Mouse (Mus musculus): ENCODE data around the gene Aig1. TPM values are rescaled to one million over a fixed set of nuclear protein-coding genes. Genes with fewer than 3 reads are reported as not detected.

Gene Aig1
- polyA plus RNA-seq, 1 experiment = 70.7 TPM

GRCm38 (mm10) chr10:13682565-13682964, 186.2 kb downstream of the Aig1 start:
- H3K4me3 ChIP-seq (ENCODE audit: low read depth, low read length) = no peak overlapping the region
- no peaks in the 10 kb centered on the region for H3K4me1 ChIP-seq (ENCODE audit: control insufficient read depth, insufficient read depth, insufficient read length, low read length)
- H3K27me3 ChIP-seq (ENCODE audit: control insufficient read depth, insufficient read depth, low read length) = no peaks in the 10 kb centered on the region
- TF ChIP-seq POLR2A (IDR thresholded peaks at IDR 0.05; ENCODE audit: low read depth, low read length) (no peak), CTCF (IDR thresholded peaks at IDR 0.05; ENCODE audit: extremely low read depth, insufficient read length, insufficient replicate concordance, low read depth, low read length) (peak; percentile 16; the same call in 1 of the 2 replicates)
- H3K36me3 ChIP-seq (ENCODE audit: control insufficient read depth, insufficient read depth, low read length) = 0 out of 2 replicates have a peak, but pooled peaks cover 2% of the 10 kb centered on the region
- no peak overlapping the region for H3K27ac ChIP-seq (ENCODE audit: insufficient read depth, low read depth, low read length)
- WGBS = 81% methylated on average over 3 of the region's 3 CpGs

DNA sequence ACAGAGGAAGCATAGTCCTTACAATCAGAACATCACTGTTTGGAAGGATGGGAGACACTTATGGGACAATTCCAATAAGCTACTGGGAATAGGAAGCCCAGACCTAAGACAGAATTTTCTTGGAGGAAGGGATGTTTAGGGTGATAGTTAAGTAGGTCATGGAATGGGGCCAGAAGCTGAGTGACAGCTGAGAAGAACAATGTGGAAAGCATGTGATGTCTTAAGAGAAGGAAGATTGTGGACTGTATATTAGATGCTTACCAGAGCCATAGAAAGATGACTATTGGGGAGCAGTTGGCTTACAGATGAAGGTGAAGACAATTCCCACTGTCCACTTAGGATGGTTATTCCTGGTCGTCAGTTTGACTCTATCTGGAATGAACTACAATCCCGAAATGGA, 191.3 kb downstream of the Aig1 start:
- WGBS = 84% methylated on average over 2 of the region's 2 CpGs
- H3K27ac ChIP-seq (ENCODE audit: insufficient read depth, low read depth, low read length) = no peak overlapping the region
- H3K4me3 ChIP-seq (ENCODE audit: low read depth, low read length) = no peak overlapping the region
- H3K4me1 ChIP-seq (ENCODE audit: control insufficient read depth, insufficient read depth, insufficient read length, low read length) = no peaks in the 10 kb centered on the region
- H3K36me3 ChIP-seq (ENCODE audit: control insufficient read depth, insufficient read depth, low read length) = no peaks in the 10 kb centered on the region
- no peak for TF ChIP-seq CTCF (IDR thresholded peaks at IDR 0.05; ENCODE audit: extremely low read depth, insufficient read length, insufficient replicate concordance, low read depth, low read length)
- no peak for TF ChIP-seq POLR2A (IDR thresholded peaks at IDR 0.05; ENCODE audit: low read depth, low read length)
- no peaks in the 10 kb centered on the region for H3K27me3 ChIP-seq (ENCODE audit: control insufficient read depth, insufficient read depth, low read length)

DNA sequence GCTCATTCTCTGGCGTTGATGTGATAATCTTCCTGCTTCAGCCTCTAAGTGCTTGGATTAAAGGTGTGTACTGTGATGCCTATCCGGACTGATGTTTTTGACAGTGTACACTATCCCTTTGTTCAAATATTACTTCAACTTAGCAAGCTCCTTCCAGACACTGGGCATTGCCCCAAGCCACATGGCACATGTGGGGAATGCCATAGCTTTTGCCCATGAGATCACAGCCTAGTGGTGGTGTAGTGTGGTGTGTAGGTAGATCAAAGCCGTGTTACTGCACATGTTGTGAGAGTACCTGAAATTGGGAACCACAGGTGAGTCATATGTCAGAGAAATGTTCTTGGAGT, 193.8 kb downstream of the Aig1 start:
- TF ChIP-seq CTCF (IDR thresholded peaks at IDR 0.05; ENCODE audit: extremely low read depth, insufficient read length, insufficient replicate concordance, low read depth, low read length) (no peak), POLR2A (IDR thresholded peaks at IDR 0.05; ENCODE audit: low read depth, low read length) (no peak)
- no peaks in the 10 kb centered on the region for H3K36me3 ChIP-seq (ENCODE audit: control insufficient read depth, insufficient read depth, low read length)
- H3K4me3 ChIP-seq (ENCODE audit: low read depth, low read length) = no peak overlapping the region
- WGBS = 89% methylated on average over 3 of the region's 3 CpGs
- H3K4me1 ChIP-seq (ENCODE audit: control insufficient read depth, insufficient read depth, insufficient read length, low read length) = no peaks in the 10 kb centered on the region
- H3K27me3 ChIP-seq (ENCODE audit: control insufficient read depth, insufficient read depth, low read length) = no peaks in the 10 kb centered on the region
- no peak overlapping the region for H3K27ac ChIP-seq (ENCODE audit: insufficient read depth, low read depth, low read length)

- H3K27ac ChIP-seq (ENCODE audit: insufficient read depth, low read depth, low read length) = no peak overlapping the region
- no peaks in the 10 kb centered on the region for H3K4me1 ChIP-seq (ENCODE audit: control insufficient read depth, insufficient read depth, insufficient read length, low read length)
- no peaks in the 10 kb centered on the region for H3K36me3 ChIP-seq (ENCODE audit: control insufficient read depth, insufficient read depth, low read length)
- H3K27me3 ChIP-seq (ENCODE audit: control insufficient read depth, insufficient read depth, low read length) = no peaks in the 10 kb centered on the region
- TF ChIP-seq CTCF (IDR thresholded peaks at IDR 0.05; ENCODE audit: extremely low read depth, insufficient read length, insufficient replicate concordance, low read depth, low read length) (no peak), POLR2A (IDR thresholded peaks at IDR 0.05; ENCODE audit: low read depth, low read length) (no peak)
- 87% methylated on average over 7 of the region's 7 CpGs for WGBS
- no peak overlapping the region for H3K4me3 ChIP-seq (ENCODE audit: low read depth, low read length)
These were observed 194.3 kb downstream of the Aig1 start for GRCm38 (mm10) chr10:13674304-13675032.

DNA sequence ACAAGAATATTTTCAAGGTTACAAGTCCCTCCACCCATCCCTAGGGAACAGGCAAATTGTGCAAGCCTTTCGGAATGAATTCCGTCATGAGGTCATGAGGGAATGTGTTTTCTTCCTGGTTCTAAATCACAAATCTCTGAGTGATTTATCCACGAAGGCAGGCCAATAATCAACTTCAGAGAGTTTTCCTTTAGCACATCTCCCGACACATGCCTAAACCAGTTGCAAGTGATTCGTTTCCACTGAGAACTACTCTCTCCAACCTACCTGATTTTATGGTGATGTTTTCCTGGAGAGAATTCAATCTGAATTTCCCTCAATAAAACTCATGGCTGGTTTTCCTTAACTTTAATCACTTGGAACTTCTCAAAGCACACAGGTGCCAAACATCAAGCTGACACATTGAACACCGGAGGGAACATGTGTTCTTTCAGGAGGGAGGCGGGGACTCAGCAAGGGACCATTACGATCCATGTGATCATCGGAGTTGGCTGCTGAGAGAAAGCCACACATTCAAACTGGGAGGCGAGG, 201.5 kb downstream of the Aig1 start:
- TF ChIP-seq CTCF (IDR thresholded peaks at IDR 0.05; ENCODE audit: extremely low read depth, insufficient read length, insufficient replicate concordance, low read depth, low read length) = no peak
- no peak for TF ChIP-seq POLR2A (IDR thresholded peaks at IDR 0.05; ENCODE audit: low read depth, low read length)
- WGBS = 80% methylated on average over 10 of the region's 10 CpGs
- H3K27ac ChIP-seq (ENCODE audit: insufficient read depth, low read depth, low read length) = no peak overlapping the region
- H3K4me3 ChIP-seq (ENCODE audit: low read depth, low read length) = no peak overlapping the region
- no peaks in the 10 kb centered on the region for H3K36me3 ChIP-seq (ENCODE audit: control insufficient read depth, insufficient read depth, low read length)
- H3K4me1 ChIP-seq (ENCODE audit: control insufficient read depth, insufficient read depth, insufficient read length, low read length) = no peaks in the 10 kb centered on the region
- H3K27me3 ChIP-seq (ENCODE audit: control insufficient read depth, insufficient read depth, low read length) = no peaks in the 10 kb centered on the region

DNA sequence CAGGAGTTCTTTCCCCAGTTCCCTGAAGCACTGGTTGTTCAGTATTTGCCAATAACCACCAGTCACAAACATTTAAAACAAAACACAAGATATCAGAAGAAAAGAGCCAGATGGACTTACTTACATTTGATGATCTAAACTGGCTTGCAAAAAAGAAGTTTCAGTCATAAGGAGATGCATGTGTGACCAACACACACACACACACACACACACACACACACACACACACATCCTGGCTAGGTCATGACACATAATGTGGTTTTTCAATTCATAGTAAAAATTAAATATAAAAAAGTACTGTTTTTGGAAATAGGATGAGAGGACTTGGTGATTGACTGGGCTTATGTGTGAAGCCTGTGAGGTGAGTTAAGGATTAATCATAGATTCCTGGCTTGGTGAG, 205.3 kb downstream of the Aig1 start:
- Histone ChIP-seq H3K27me3 (ENCODE audit: control insufficient read depth, insufficient read depth, low read length) (no peaks in the 10 kb centered on the region), H3K27ac (ENCODE audit: insufficient read depth, low read depth, low read length) (no peak overlapping the region), H3K36me3 (ENCODE audit: control insufficient read depth, insufficient read depth, low read length) (no peaks in the 10 kb centered on the region), H3K4me3 (ENCODE audit: low read depth, low read length) (no peak overlapping the region), H3K4me1 (ENCODE audit: control insufficient read depth, insufficient read depth, insufficient read length, low read length) (no peaks in the 10 kb centered on the region)
- TF ChIP-seq POLR2A (IDR thresholded peaks at IDR 0.05; ENCODE audit: low read depth, low read length) (no peak), CTCF (IDR thresholded peaks at IDR 0.05; ENCODE audit: extremely low read depth, insufficient read length, insufficient replicate concordance, low read depth, low read length) (no peak)

DNA sequence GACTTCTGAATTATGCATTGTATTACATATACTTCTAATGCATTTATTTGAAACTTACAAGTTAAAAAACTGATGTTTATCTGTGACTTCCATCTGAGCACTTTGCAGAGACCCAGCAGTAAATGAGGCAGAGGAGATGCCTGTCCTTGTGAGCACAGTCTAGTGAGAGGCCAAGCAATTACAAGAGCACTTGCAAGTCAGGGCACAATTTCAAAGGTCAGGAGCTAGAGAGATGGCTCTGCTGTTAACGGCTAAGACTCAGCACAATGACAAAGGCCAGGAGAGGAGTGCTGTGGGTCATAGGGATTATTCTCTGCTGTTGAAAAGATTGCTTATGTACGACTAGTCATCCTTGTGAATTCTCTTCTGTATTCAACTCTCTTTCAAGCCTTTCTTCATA, 209.0 kb downstream of the Aig1 start:
- Histone ChIP-seq H3K36me3 (ENCODE audit: control insufficient read depth, insufficient read depth, low read length) (no peaks in the 10 kb centered on the region), H3K27ac (ENCODE audit: insufficient read depth, low read depth, low read length) (no peak overlapping the region), H3K4me3 (ENCODE audit: low read depth, low read length) (no peak overlapping the region), H3K4me1 (ENCODE audit: control insufficient read depth, insufficient read depth, insufficient read length, low read length) (no peaks in the 10 kb centered on the region), H3K27me3 (ENCODE audit: control insufficient read depth, insufficient read depth, low read length) (no peaks in the 10 kb centered on the region)
- TF ChIP-seq CTCF (IDR thresholded peaks at IDR 0.05; ENCODE audit: extremely low read depth, insufficient read length, insufficient replicate concordance, low read depth, low read length) (no peak), POLR2A (IDR thresholded peaks at IDR 0.05; ENCODE audit: low read depth, low read length) (no peak)
- 52% methylated on average over 2 of the region's 2 CpGs for WGBS
